Mouse (Mus musculus): ENCODE data around the gene Camp.

- no peak for TF ChIP-seq GATA1 (IDR thresholded peaks at IDR 0.05; ENCODE audit: low read length)
- no peak for TF ChIP-seq TAL1 (IDR thresholded peaks at IDR 0.05; ENCODE audit: low read length)
Measured at GRCm38 (mm10) chr9:109874797-109875691, 25.6 kb upstream of the Camp start, which contains the start of gene Cdc25a.
